Comparison of ENCODE assay signal across 8 mouse cellular contexts in genomic region chr9:53301801-53302311, GRCm38 (mm10). TPM values are rescaled to one million over a fixed set of nuclear protein-coding genes. Genes with fewer than 3 reads are reported as not detected.
DNase-seq lines count a peak whose midpoint lies in the region; ATAC-seq and TF ChIP-seq lines count a peak whose summit lies in the region.

No protein-coding gene starts in this region.

- intact Hi-C loops in heart, postnatal 10 days (cut with DNase I), result no loop called here

- no peak overlapping the region; the same call in 1 of the 2 replicates for H3K27ac ChIP-seq in heart, embryonic 13.5 days (replicated peaks)
- no peak overlapping the region for H3K27ac ChIP-seq in forebrain, embryonic 11.5 days (ENCODE audit: low read depth, low read length)
- H3K27ac ChIP-seq in kidney, embryonic 15.5 days, result peak overlapping the region; percentile 62
- H3K27ac ChIP-seq in testis, adult 2 months (ENCODE audit: control insufficient read depth, insufficient read depth, low read depth, low read length), result no peak overlapping the region

- TF ChIP-seq POLR2A in testis, adult 2 months (IDR thresholded peaks at IDR 0.05; ENCODE audit: control insufficient read depth, low read depth, low read length), result no peak

- TF ChIP-seq CTCF in testis, adult 2 months (IDR thresholded peaks at IDR 0.05; ENCODE audit: control insufficient read depth, insufficient read depth, insufficient replicate concordance, low read depth, low read length), result no peak

- H3K9me3 ChIP-seq in heart, embryonic 13.5 days, result no peaks in the 10 kb centered on the region
- H3K9me3 ChIP-seq in forebrain, embryonic 11.5 days (ENCODE audit: control insufficient read depth, low read length), result no peaks in the 10 kb centered on the region
- no peaks in the 10 kb centered on the region for H3K9me3 ChIP-seq in kidney, embryonic 15.5 days (replicated peaks)

- WGBS in heart, embryonic 13.5 days, result 3% methylated on average over 19 of the region's 19 CpGs
- 4% methylated on average over 19 of the region's 19 CpGs for WGBS in forebrain, embryonic 11.5 days
- WGBS in kidney, embryonic 15.5 days, result 2% methylated on average over 19 of the region's 19 CpGs

- peaks cover 15% of the 10 kb centered on the region; the same call in 1 of the 2 replicates for H3K4me1 ChIP-seq in heart, embryonic 13.5 days
- H3K4me1 ChIP-seq in forebrain, embryonic 11.5 days (replicated peaks; ENCODE audit: control insufficient read depth, insufficient read depth, low read length), result no peaks in the 10 kb centered on the region; the same call in 1 of the 2 replicates
- H3K4me1 ChIP-seq in kidney, embryonic 15.5 days, result peaks cover 15% of the 10 kb centered on the region
- H3K4me1 ChIP-seq in testis, adult 2 months (ENCODE audit: control insufficient read depth, insufficient read depth, low read length), result peaks cover 6% of the 10 kb centered on the region

- no peak for ATAC-seq in heart, embryonic 13.5 days (ENCODE audit: extremely low read depth, insufficient number of reproducible peaks, low FRiP score, low TSS enrichment)
- no peak for ATAC-seq in forebrain, embryonic 11.5 days (replicated peaks; ENCODE audit: low FRiP score)
- peak; percentile 69 for ATAC-seq in kidney, embryonic 15.5 days (replicated peaks; ENCODE audit: low FRiP score)

- no peaks in the 10 kb centered on the region for H3K36me3 ChIP-seq in heart, embryonic 13.5 days
- no peaks in the 10 kb centered on the region for H3K36me3 ChIP-seq in forebrain, embryonic 11.5 days (ENCODE audit: control insufficient read depth, insufficient read depth, low read length)
- no peaks in the 10 kb centered on the region for H3K36me3 ChIP-seq in kidney, embryonic 15.5 days
- H3K36me3 ChIP-seq in testis, adult 2 months (ENCODE audit: control insufficient read depth, insufficient read depth, low read length), result no peaks in the 10 kb centered on the region

- no peak for DNase-seq in heart, postnatal 10 days
- DNase-seq in WW6 (ENCODE audit: low read depth, low spot score), result peak; percentile 20
- no peak for DNase-seq in forebrain, embryonic 11.5 days (ENCODE audit: low spot score)
- DNase-seq in lung, postnatal 25 days (ENCODE audit: low spot score), result peak; percentile 34
- no peak for DNase-seq in right cerebral cortex, adult 18-20 months

- H3K4me3 ChIP-seq in heart, embryonic 13.5 days, result peak overlapping the region; percentile 57
- peak overlapping the region; percentile 28 for H3K4me3 ChIP-seq in forebrain, embryonic 11.5 days (ENCODE audit: low read depth, low read length)
- H3K4me3 ChIP-seq in kidney, embryonic 15.5 days (replicated peaks), result peak overlapping the region; percentile 48
- peak overlapping the region; percentile 71 for H3K4me3 ChIP-seq in testis, adult 2 months (ENCODE audit: control insufficient read depth, low read depth, low read length)

- peak overlapping the region; percentile 93 for H3K4me2 ChIP-seq in heart, embryonic 13.5 days
- H3K4me2 ChIP-seq in forebrain, embryonic 11.5 days (ENCODE audit: low read depth, low read length, severe bottlenecking), result peak overlapping the region; percentile 67
- peak overlapping the region; percentile 94 for H3K4me2 ChIP-seq in kidney, embryonic 15.5 days

- peaks cover 27% of the 10 kb centered on the region for H3K27me3 ChIP-seq in heart, embryonic 13.5 days (replicated peaks)
- H3K27me3 ChIP-seq in forebrain, embryonic 11.5 days (ENCODE audit: control insufficient read depth, insufficient read depth, low read length), result peaks cover 4% of the 10 kb centered on the region; the same call in 1 of the 2 replicates
- no peaks in the 10 kb centered on the region for H3K27me3 ChIP-seq in kidney, embryonic 15.5 days
- no peaks in the 10 kb centered on the region for H3K27me3 ChIP-seq in testis, adult 2 months (ENCODE audit: control insufficient read depth, insufficient read depth, low read length)

- H3K9ac ChIP-seq in heart, embryonic 13.5 days, result peak overlapping the region; percentile 76
- H3K9ac ChIP-seq in forebrain, embryonic 11.5 days (ENCODE audit: low read length), result 0 out of 2 replicates have a peak overlapping the region, but pooled peaks have one; percentile 28
- H3K9ac ChIP-seq in kidney, embryonic 15.5 days, result peak overlapping the region; percentile 25; the same call in 1 of the 2 replicates

RNA-seq across cellular contexts. Expression of gene Exph5, which starts 0.4 kb away (rescaled TPM):
- 0.23 and 0.51 TPM in 2 replicates for polyA plus RNA-seq in heart, embryonic 13.5 days (2015; fragmentation: Nextera tagmentation; extraction: Ambion mirVana)
- under 1 TPM; 0.24 to 0.45 TPM for total RNA-seq in heart, postnatal 10 days (2021)
- 0.64 and 1.0 TPM in 2 replicates for polyA plus RNA-seq in forebrain, embryonic 11.5 days (2014; fragmentation: Nextera tagmentation; extraction: Ambion mirVana)
- polyA plus RNA-seq in kidney, embryonic 15.5 days (2015; fragmentation: Nextera tagmentation; extraction: Ambion mirVana), result 1.9 and 2.2 TPM in 2 replicates
- polyA plus RNA-seq in testis, adult 2 months (2012; rRNA removed), result 1.0 and 1.3 TPM in 2 replicates

RNA-seq across cellular contexts. Expression of gene Ddx10, which starts 54.0 kb away (rescaled TPM):
- 16.9 and 17.0 TPM in 2 replicates for polyA plus RNA-seq in heart, embryonic 13.5 days (2015; fragmentation: Nextera tagmentation; extraction: Ambion mirVana)
- 10 to 100 TPM; 11.6 to 13.1 TPM for total RNA-seq in heart, postnatal 10 days (2021)
- polyA plus RNA-seq in forebrain, embryonic 11.5 days (2014; fragmentation: Nextera tagmentation; extraction: Ambion mirVana), result 27.9 and 32.2 TPM in 2 replicates
- polyA plus RNA-seq in kidney, embryonic 15.5 days (2015; fragmentation: Nextera tagmentation; extraction: Ambion mirVana), result 30.9 and 31.4 TPM in 2 replicates
- polyA plus RNA-seq in testis, adult 2 months (2012; rRNA removed), result 3.9 and 4.5 TPM in 2 replicates

Comparison
In these comparisons a context has a peak if more than half of its experiments do, and no peak if none do; other contexts are left out.
1. H3K9ac ChIP-seq: peak in every context shown above with its lines; median percentile 76 in heart, embryonic 13.5 days; 28 in forebrain, embryonic 11.5 days; 25 in kidney, embryonic 15.5 days.
2. DNase-seq: peak in WW6 (single experiment) and lung, postnatal 25 days (single experiment); none in heart, postnatal 10 days (0 of 2), forebrain, embryonic 11.5 days (single experiment) and right cerebral cortex, adult 18-20 months (single experiment).
3. Peak in every context shown above with its lines, with median percentiles within 50 percentile points of each other: H3K4me2 ChIP-seq and H3K4me3 ChIP-seq.